Mouse (Mus musculus): ENCODE measurements around the gene Parvb. TPM values are rescaled to one million over a fixed set of nuclear protein-coding genes. Genes with fewer than 3 reads are reported as not detected.

Parvb gene
- total and polyA plus RNA-seq, 2 experiments from 2014 or later = 6.2 to 9.5 TPM

GRCm38 (mm10) chr15:84192058-84192791, 39.6 kb upstream of the Parvb start, which contains the start of gene Samm50:
Gene Samm50, plus strand, starts transcription at chr15:84192241.
- DNase-seq (ENCODE audit: low spot score) (peak; percentile 97), ATAC-seq (peak; percentile 99)
- no peaks in the 10 kb centered on the region for H3K27me3 ChIP-seq (ENCODE audit: insufficient read depth, low read length)
- H3K4me2 ChIP-seq (ENCODE audit: low read depth, low read length) = peak within 1 kb of the TSS; percentile 75
- peaks cover 7% of the 10 kb centered on the region; the same call in 1 of the 2 replicates for H3K4me1 ChIP-seq (ENCODE audit: insufficient read depth, low read length)
- H3K27ac ChIP-seq = peak within 1 kb of the TSS; percentile 90
- peak within 1 kb of the TSS; percentile 73 for H3K4me3 ChIP-seq (ENCODE audit: low read length)
- H3K9ac ChIP-seq (replicated peaks; ENCODE audit: low read length) = peak within 1 kb of the TSS; percentile 59
- 6% methylated on average over 48 of the region's 48 CpGs for WGBS
- peak; percentile 35; the same call in 1 of the 2 replicates for TF ChIP-seq CTCF (IDR thresholded peaks at IDR 0.05; ENCODE audit: low read depth)
- H3K36me3 ChIP-seq (ENCODE audit: insufficient read depth, low read length) = peaks cover 16% of the 10 kb centered on the region
- H3K9me3 ChIP-seq (ENCODE audit: low read length) = no peaks in the 10 kb centered on the region

GRCm38 (mm10) chr15:84196486-84197165, 35.2 kb upstream of the Parvb start:
- H3K27me3 ChIP-seq (ENCODE audit: insufficient read depth, low read length) = no peaks in the 10 kb centered on the region
- no peak overlapping the region for H3K4me3 ChIP-seq (ENCODE audit: low read length)
- H3K27ac ChIP-seq = no peak overlapping the region
- H3K9me3 ChIP-seq (ENCODE audit: low read length) = no peaks in the 10 kb centered on the region
- peaks cover 7% of the 10 kb centered on the region; the same call in 1 of the 2 replicates for H3K4me1 ChIP-seq (ENCODE audit: insufficient read depth, low read length)
- H3K9ac ChIP-seq (replicated peaks; ENCODE audit: low read length) = no peak overlapping the region
- H3K4me2 ChIP-seq (ENCODE audit: low read depth, low read length) = no peak overlapping the region
- DNase-seq (ENCODE audit: low spot score) (no peak), ATAC-seq (no peak)
- peaks cover 60% of the 10 kb centered on the region for H3K36me3 ChIP-seq (ENCODE audit: insufficient read depth, low read length)
- no peak for TF ChIP-seq CTCF (IDR thresholded peaks at IDR 0.05; ENCODE audit: low read depth)
- 85% methylated on average over 8 of the region's 8 CpGs for WGBS

GRCm38 (mm10) chr15:84207327-84207726, 24.5 kb upstream of the Parvb start:
- Histone ChIP-seq H3K27ac (no peak overlapping the region), H3K4me3 (ENCODE audit: low read length) (no peak overlapping the region), H3K9me3 (ENCODE audit: low read length) (no peaks in the 10 kb centered on the region), H3K9ac (replicated peaks; ENCODE audit: low read length) (no peak overlapping the region), H3K4me1 (ENCODE audit: insufficient read depth, low read length) (no peaks in the 10 kb centered on the region), H3K27me3 (ENCODE audit: insufficient read depth, low read length) (no peaks in the 10 kb centered on the region), H3K36me3 (ENCODE audit: insufficient read depth, low read length) (peaks cover 65% of the 10 kb centered on the region), H3K4me2 (ENCODE audit: low read depth, low read length) (no peak overlapping the region)
- no peak for DNase-seq (ENCODE audit: low spot score)
- TF ChIP-seq CTCF (IDR thresholded peaks at IDR 0.05; ENCODE audit: low read depth) = no peak
- ATAC-seq = no peak
- WGBS = over 99% methylated on average over 4 of the region's 4 CpGs

- Histone ChIP-seq H3K9ac (replicated peaks; ENCODE audit: low read length) (no peak overlapping the region), H3K27me3 (ENCODE audit: insufficient read depth, low read length) (no peaks in the 10 kb centered on the region), H3K27ac (no peak overlapping the region), H3K4me3 (ENCODE audit: low read length) (no peak overlapping the region), H3K4me1 (ENCODE audit: insufficient read depth, low read length) (no peaks in the 10 kb centered on the region), H3K36me3 (ENCODE audit: insufficient read depth, low read length) (peaks cover 50% of the 10 kb centered on the region), H3K9me3 (ENCODE audit: low read length) (no peaks in the 10 kb centered on the region), H3K4me2 (ENCODE audit: low read depth, low read length) (no peak overlapping the region)
- ATAC-seq = no peak
- 85% methylated on average over 11 of the region's 11 CpGs for WGBS
- no peak for DNase-seq (ENCODE audit: low spot score)
- no peak for TF ChIP-seq CTCF (IDR thresholded peaks at IDR 0.05; ENCODE audit: low read depth)
Measured at GRCm38 (mm10) chr15:84209517-84210412, 22.1 kb upstream of the Parvb start.

GRCm38 (mm10) chr15:84210461-84210860, 21.4 kb upstream of the Parvb start:
- H3K36me3 ChIP-seq (ENCODE audit: insufficient read depth, low read length) = peaks cover 50% of the 10 kb centered on the region
- H3K4me3 ChIP-seq (ENCODE audit: low read length) = no peak overlapping the region
- no peak overlapping the region for H3K27ac ChIP-seq
- no peaks in the 10 kb centered on the region for H3K4me1 ChIP-seq (ENCODE audit: insufficient read depth, low read length)
- ATAC-seq (no peak), DNase-seq (ENCODE audit: low spot score) (no peak)
- no peak for TF ChIP-seq CTCF (IDR thresholded peaks at IDR 0.05; ENCODE audit: low read depth)
- no peak overlapping the region for H3K9ac ChIP-seq (replicated peaks; ENCODE audit: low read length)
- no peaks in the 10 kb centered on the region for H3K9me3 ChIP-seq (ENCODE audit: low read length)
- no peaks in the 10 kb centered on the region for H3K27me3 ChIP-seq (ENCODE audit: insufficient read depth, low read length)
- H3K4me2 ChIP-seq (ENCODE audit: low read depth, low read length) = no peak overlapping the region
- WGBS = 96% methylated on average over 13 of the region's 13 CpGs

GRCm38 (mm10) chr15:84210941-84211340, 20.9 kb upstream of the Parvb start:
- TF ChIP-seq CTCF (IDR thresholded peaks at IDR 0.05; ENCODE audit: low read depth) = no peak
- Histone ChIP-seq H3K27ac (no peak overlapping the region), H3K9me3 (ENCODE audit: low read length) (no peaks in the 10 kb centered on the region), H3K4me3 (ENCODE audit: low read length) (no peak overlapping the region), H3K4me1 (ENCODE audit: insufficient read depth, low read length) (no peaks in the 10 kb centered on the region), H3K36me3 (ENCODE audit: insufficient read depth, low read length) (peaks cover 49% of the 10 kb centered on the region), H3K9ac (replicated peaks; ENCODE audit: low read length) (no peak overlapping the region), H3K4me2 (ENCODE audit: low read depth, low read length) (no peak overlapping the region), H3K27me3 (ENCODE audit: insufficient read depth, low read length) (no peaks in the 10 kb centered on the region)
- ATAC-seq (no peak), DNase-seq (ENCODE audit: low spot score) (no peak)
- WGBS = 89% methylated on average over 13 of the region's 13 CpGs

Data from hindbrain, postnatal 0 days (tissue).